Mouse (Mus musculus): Measurements from ENCODE around the gene Setdb2. TPM values are rescaled to one million over a fixed set of nuclear protein-coding genes. Genes with fewer than 3 reads are reported as not detected.

Setdb2 gene
- polyA plus RNA-seq, 1 experiment from 2014 or later: 12.5 TPM

GRCm38 (mm10) chr14:59366386-59367105 lies 74.1 kb downstream of the Setdb2 start:
- no peak overlapping the region for H3K9ac ChIP-seq
- H3K36me3 ChIP-seq: no peaks in the 10 kb centered on the region
- H3K4me2 ChIP-seq (replicated peaks): no peak overlapping the region
- 80% methylated on average over 8 of the region's 8 CpGs for whole genome bisulfite sequencing
- H3K4me3 ChIP-seq: no peak overlapping the region
- no peak for ATAC-seq (ENCODE audit: insufficient number of reproducible peaks, insufficient read depth, low FRiP score, low TSS enrichment)
- no peaks in the 10 kb centered on the region for H3K27me3 ChIP-seq
- 0 out of 2 replicates have a peak, but pooled peaks cover 5% of the 10 kb centered on the region for H3K9me3 ChIP-seq
- H3K27ac ChIP-seq: no peak overlapping the region
- no peaks in the 10 kb centered on the region for H3K4me1 ChIP-seq

- Histone ChIP-seq H3K4me2 (replicated peaks) (no peak within 1 kb of the TSS), H3K4me1 (no peaks in the 10 kb centered on the region), H3K4me3 (no peak within 1 kb of the TSS), H3K27ac (no peak within 1 kb of the TSS), H3K9ac (no peak within 1 kb of the TSS), H3K9me3 (no peaks in the 10 kb centered on the region), H3K27me3 (no peaks in the 10 kb centered on the region), H3K36me3 (no peaks in the 10 kb centered on the region)
- no peak for ATAC-seq (ENCODE audit: insufficient number of reproducible peaks, insufficient read depth, low FRiP score, low TSS enrichment)
- 74% methylated on average over 6 of the region's 6 CpGs for WGBS
These were observed 75.4 kb downstream of the Setdb2 start, which contains the start of gene Phf11d for GRCm38 (mm10) chr14:59365244-59365644. Phf11d (minus strand) TSS chr14:59365470.

Other genes with a start within 250 kb of the Setdb2 start
- gene Rcbtb1, start 239.7 kb downstream of the Setdb2 start, polyA plus RNA-seq (2016; fragmentation: Nextera tagmentation; extraction: Ambion mirVana): 116 and 120 TPM in 2 replicates
- not detected in 2 replicates for gene Gm6904, start 180.7 kb downstream of the Setdb2 start, polyA plus RNA-seq (2016; fragmentation: Nextera tagmentation; extraction: Ambion mirVana)
- gene Phf11a, start 143.4 kb downstream of the Setdb2 start, polyA plus RNA-seq (2016; fragmentation: Nextera tagmentation; extraction: Ambion mirVana): 0.32 TPM in 1 of 2 replicates, not detected in the other
- gene Phf11b, start 99.5 kb downstream of the Setdb2 start, polyA plus RNA-seq (2016; fragmentation: Nextera tagmentation; extraction: Ambion mirVana): 0.59 TPM in 1 of 2 replicates, not detected in the other
- gene Phf11d, start 75.4 kb downstream of the Setdb2 start, polyA plus RNA-seq (2016; fragmentation: Nextera tagmentation; extraction: Ambion mirVana): 0.29 and 0.51 TPM in 2 replicates
- gene Phf11c, start 45.5 kb downstream of the Setdb2 start, polyA plus RNA-seq (2016; fragmentation: Nextera tagmentation; extraction: Ambion mirVana): 0.57 and 0.75 TPM in 2 replicates
- gene Cab39l, start 88 bp upstream of the Setdb2 start, polyA plus RNA-seq (2016; fragmentation: Nextera tagmentation; extraction: Ambion mirVana): 40.1 and 40.7 TPM in 2 replicates
- 34.1 and 36.0 TPM in 2 replicates for gene Cdadc1, start 157.1 kb upstream of the Setdb2 start, polyA plus RNA-seq (2016; fragmentation: Nextera tagmentation; extraction: Ambion mirVana)
- 51.7 and 54.8 TPM in 2 replicates for gene Shisa2, start 184.4 kb upstream of the Setdb2 start, polyA plus RNA-seq (2016; fragmentation: Nextera tagmentation; extraction: Ambion mirVana)